Mouse (Mus musculus): ENCODE results near the gene Olfr56. TPM values are rescaled to one million over a fixed set of nuclear protein-coding genes. Genes with fewer than 3 reads are reported as not detected.

Gene Olfr56
- polyA plus RNA-seq, 1 experiment from 2014 or later: not detected

DNA sequence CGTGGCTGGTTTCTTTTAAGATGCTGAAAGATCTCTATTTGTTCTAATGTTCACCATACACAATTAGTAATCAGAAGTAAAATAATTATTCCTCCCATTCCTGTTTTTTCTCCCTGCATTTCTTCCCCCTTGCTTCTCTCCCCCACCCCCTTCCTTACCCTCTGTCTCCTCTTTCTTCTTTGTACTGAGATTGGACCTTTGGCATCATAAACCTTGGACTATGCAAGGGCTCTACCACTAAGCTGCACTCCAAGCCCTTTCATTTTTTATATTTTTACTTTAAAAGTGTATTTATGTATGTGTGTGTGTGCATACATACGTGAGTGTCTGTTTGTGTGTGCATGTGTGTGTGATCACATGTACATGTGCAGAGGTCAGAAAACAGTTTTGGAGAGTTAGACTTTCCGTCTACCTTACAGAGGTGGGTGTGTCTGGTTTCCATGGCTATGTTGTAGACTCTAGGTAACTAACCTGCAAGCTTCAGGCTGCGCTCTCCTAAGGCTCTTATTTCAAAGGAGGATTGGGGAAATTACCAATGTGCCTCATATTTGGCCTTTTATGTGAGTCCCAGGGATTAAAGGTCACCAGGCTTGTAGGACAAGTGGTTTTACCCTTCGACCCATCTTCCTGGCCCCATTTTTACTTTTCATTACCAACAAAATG lies 110.4 kb downstream of the Olfr56 start:
- 90% methylated on average over 5 of the region's 5 CpGs for WGBS
- no peaks in the 10 kb centered on the region for H3K36me3 ChIP-seq (ENCODE audit: insufficient read depth, low read length)
- H3K9ac ChIP-seq (replicated peaks; ENCODE audit: low read length): no peak overlapping the region
- no peaks in the 10 kb centered on the region for H3K27me3 ChIP-seq (ENCODE audit: insufficient read depth, low read length)
- no peaks in the 10 kb centered on the region for H3K9me3 ChIP-seq (ENCODE audit: low read length)
- H3K4me3 ChIP-seq (ENCODE audit: low read length): no peak overlapping the region
- H3K4me2 ChIP-seq (replicated peaks; ENCODE audit: low read depth, low read length): no peak overlapping the region
- ATAC-seq (ENCODE audit: low FRiP score, low TSS enrichment): no peak
- H3K4me1 ChIP-seq (ENCODE audit: insufficient read depth, low read length): peaks cover 10% of the 10 kb centered on the region; the same call in 1 of the 2 replicates
- H3K27ac ChIP-seq (ENCODE audit: low read length): no peak overlapping the region

DNA sequence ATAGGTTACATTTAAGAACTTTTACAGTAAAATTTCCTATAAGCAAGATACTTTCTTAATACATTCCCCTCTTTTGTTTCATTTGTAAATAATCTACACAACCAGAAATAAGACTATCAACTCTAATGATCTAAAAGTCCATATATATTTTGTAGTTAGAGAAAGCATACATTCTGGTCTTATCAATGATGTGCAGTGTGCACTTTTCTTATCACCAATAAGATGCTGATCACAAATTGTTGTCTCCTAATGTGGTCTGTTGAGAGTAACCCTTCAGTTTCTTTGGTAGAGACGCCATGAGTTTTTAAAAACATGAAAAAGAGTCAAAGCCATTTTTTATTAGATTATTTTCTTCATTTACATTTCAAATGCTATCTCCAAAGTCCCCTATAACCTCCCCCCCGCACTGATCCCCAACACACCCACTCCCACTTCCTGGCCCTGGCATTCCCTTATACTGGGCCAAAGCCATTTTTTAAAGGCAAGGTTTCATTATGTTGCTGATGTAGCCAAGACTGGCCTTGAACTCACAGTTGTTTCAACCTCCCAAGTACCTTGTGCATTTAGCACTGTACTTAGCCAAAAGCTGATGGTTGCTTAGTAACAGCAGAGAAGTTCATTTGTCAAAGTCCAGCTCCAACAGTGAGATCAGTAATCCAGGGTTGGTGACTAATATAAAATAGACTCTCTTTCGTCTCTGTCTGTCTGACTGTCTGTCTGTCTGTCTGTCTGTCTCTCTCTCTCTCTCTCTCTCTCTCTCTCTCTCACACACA lies 111.2 kb downstream of the Olfr56 start:
- no peaks in the 10 kb centered on the region for H3K9me3 ChIP-seq (ENCODE audit: low read length)
- H3K36me3 ChIP-seq (ENCODE audit: insufficient read depth, low read length): no peaks in the 10 kb centered on the region
- WGBS: 82% methylated on average over 3 of the region's 3 CpGs
- no peak for ATAC-seq (ENCODE audit: low FRiP score, low TSS enrichment)
- H3K4me1 ChIP-seq (ENCODE audit: insufficient read depth, low read length): peaks cover 8% of the 10 kb centered on the region; the same call in 1 of the 2 replicates
- H3K27ac ChIP-seq (ENCODE audit: low read length): no peak overlapping the region
- no peak overlapping the region for H3K4me2 ChIP-seq (replicated peaks; ENCODE audit: low read depth, low read length)
- no peak overlapping the region for H3K4me3 ChIP-seq (ENCODE audit: low read length)
- no peak overlapping the region for H3K9ac ChIP-seq (replicated peaks; ENCODE audit: low read length)
- H3K27me3 ChIP-seq (ENCODE audit: insufficient read depth, low read length): no peaks in the 10 kb centered on the region

DNA sequence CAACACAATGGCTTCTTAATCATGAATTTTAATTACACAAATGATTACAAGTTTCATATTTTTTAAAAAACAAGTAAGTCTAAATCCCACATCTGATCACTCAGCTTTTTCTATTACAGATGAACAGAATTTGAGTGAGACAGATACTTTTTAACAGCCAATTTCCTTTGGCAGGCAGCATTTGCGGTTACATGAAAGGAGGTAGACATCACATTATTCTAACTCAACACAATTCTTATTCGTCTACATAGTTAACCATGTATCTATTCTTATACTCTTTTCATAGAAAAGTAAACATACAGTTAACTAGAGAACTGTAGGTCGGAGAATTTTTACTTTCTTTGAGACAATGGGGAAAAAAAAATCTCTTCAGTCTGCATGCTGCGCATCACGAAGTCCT lies 111.9 kb downstream of the Olfr56 start:
- 91% methylated on average over 5 of the region's 5 CpGs for WGBS
- Histone ChIP-seq H3K9me3 (ENCODE audit: low read length) (no peaks in the 10 kb centered on the region), H3K9ac (replicated peaks; ENCODE audit: low read length) (no peak overlapping the region), H3K4me3 (ENCODE audit: low read length) (no peak overlapping the region), H3K27ac (ENCODE audit: low read length) (no peak overlapping the region), H3K4me1 (ENCODE audit: insufficient read depth, low read length) (0 out of 2 replicates have a peak, but pooled peaks cover 4% of the 10 kb centered on the region), H3K27me3 (ENCODE audit: insufficient read depth, low read length) (no peaks in the 10 kb centered on the region), H3K4me2 (replicated peaks; ENCODE audit: low read depth, low read length) (no peak overlapping the region), H3K36me3 (ENCODE audit: insufficient read depth, low read length) (no peaks in the 10 kb centered on the region)
- no peak for ATAC-seq (ENCODE audit: low FRiP score, low TSS enrichment)

DNA sequence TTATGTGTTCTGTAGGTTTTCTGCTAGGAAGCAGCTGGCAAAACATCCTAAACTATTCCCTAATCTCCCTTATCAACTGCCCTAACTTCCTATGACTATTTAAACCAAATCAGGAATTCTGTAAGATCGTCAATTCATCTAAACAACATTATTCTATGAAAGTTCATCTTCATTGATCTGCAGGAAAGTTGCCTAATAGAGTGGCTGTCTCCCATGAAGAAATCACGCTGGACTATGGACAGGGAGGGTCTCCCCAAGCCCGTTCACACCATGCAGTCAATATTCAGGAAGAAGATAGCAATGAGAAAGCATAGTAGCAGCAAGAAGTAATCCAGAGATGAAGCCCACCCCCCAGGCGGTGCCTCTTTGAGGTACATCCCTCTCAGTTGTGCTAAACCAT lies 112.5 kb downstream of the Olfr56 start:
- H3K9me3 ChIP-seq (ENCODE audit: low read length): no peaks in the 10 kb centered on the region
- H3K27ac ChIP-seq (ENCODE audit: low read length): no peak overlapping the region
- ATAC-seq (ENCODE audit: low FRiP score, low TSS enrichment): no peak
- no peak overlapping the region for H3K9ac ChIP-seq (replicated peaks; ENCODE audit: low read length)
- no peaks in the 10 kb centered on the region for H3K36me3 ChIP-seq (ENCODE audit: insufficient read depth, low read length)
- 0 out of 2 replicates have a peak, but pooled peaks cover 4% of the 10 kb centered on the region for H3K4me1 ChIP-seq (ENCODE audit: insufficient read depth, low read length)
- no peak overlapping the region for H3K4me3 ChIP-seq (ENCODE audit: low read length)
- 78% methylated on average over 4 of the region's 4 CpGs for WGBS
- no peak overlapping the region for H3K4me2 ChIP-seq (replicated peaks; ENCODE audit: low read depth, low read length)
- H3K27me3 ChIP-seq (ENCODE audit: insufficient read depth, low read length): no peaks in the 10 kb centered on the region

DNA sequence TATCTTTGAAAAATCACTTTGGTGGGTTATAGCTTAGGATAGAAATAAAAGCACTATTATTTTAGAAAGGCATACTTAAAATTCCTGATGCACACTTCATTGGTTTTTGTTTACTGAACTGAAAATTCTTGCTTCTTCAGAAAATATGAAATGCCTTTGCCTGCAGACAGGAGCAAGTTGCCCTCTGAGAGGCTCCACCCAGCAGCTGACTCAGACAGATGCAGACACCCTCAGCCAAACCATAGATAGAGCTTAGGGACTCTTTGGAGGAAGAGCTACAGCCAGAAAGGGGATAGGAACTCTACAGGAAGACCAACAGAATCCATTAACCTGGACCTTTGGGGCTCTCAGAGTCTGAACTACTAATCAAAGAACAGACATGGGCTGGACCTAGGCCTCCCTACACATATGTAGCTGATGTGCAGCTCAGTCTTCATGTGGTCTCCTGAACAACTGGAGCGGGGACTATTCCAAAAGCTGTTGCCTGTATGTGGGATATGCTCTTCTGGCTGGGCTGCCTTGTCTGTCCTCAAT lies 113.4 kb downstream of the Olfr56 start:
- Histone ChIP-seq H3K4me2 (replicated peaks; ENCODE audit: low read depth, low read length) (no peak overlapping the region), H3K4me1 (ENCODE audit: insufficient read depth, low read length) (0 out of 2 replicates have a peak, but pooled peaks cover 4% of the 10 kb centered on the region), H3K9ac (replicated peaks; ENCODE audit: low read length) (no peak overlapping the region), H3K9me3 (ENCODE audit: low read length) (no peaks in the 10 kb centered on the region), H3K27me3 (ENCODE audit: insufficient read depth, low read length) (no peaks in the 10 kb centered on the region), H3K36me3 (ENCODE audit: insufficient read depth, low read length) (no peaks in the 10 kb centered on the region), H3K4me3 (ENCODE audit: low read length) (no peak overlapping the region), H3K27ac (ENCODE audit: low read length) (no peak overlapping the region)
- WGBS: 91% methylated on average over 1 of the region's 1 CpGs
- no peak for ATAC-seq (ENCODE audit: low FRiP score, low TSS enrichment)

DNA sequence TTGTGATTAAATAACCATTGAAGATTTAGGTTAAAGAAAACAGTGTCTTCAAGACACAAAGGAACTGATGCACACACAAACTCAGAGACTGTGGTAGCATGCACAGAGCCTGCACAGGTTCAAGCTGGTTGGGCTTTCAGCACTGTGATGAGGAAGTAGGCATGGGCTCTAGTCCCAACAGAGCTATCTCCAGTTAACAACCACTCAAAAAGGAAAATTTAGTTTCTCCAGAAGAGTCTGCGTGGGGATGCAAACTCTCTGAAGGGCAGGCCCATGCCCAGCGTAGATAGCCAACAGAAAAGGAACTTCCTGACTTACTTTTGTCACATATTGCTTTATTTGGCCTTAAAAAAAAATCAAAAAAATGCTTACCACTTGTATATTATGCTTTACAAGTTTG lies 114.1 kb downstream of the Olfr56 start:
- WGBS: 83% methylated on average over 2 of the region's 2 CpGs
- ATAC-seq (ENCODE audit: low FRiP score, low TSS enrichment): no peak
- no peak overlapping the region for H3K27ac ChIP-seq (ENCODE audit: low read length)
- no peak overlapping the region for H3K4me2 ChIP-seq (replicated peaks; ENCODE audit: low read depth, low read length)
- H3K9ac ChIP-seq (replicated peaks; ENCODE audit: low read length): no peak overlapping the region
- no peak overlapping the region for H3K4me3 ChIP-seq (ENCODE audit: low read length)
- no peaks in the 10 kb centered on the region for H3K27me3 ChIP-seq (ENCODE audit: insufficient read depth, low read length)
- H3K36me3 ChIP-seq (ENCODE audit: insufficient read depth, low read length): no peaks in the 10 kb centered on the region
- H3K9me3 ChIP-seq (ENCODE audit: low read length): no peaks in the 10 kb centered on the region
- 0 out of 2 replicates have a peak, but pooled peaks cover 4% of the 10 kb centered on the region for H3K4me1 ChIP-seq (ENCODE audit: insufficient read depth, low read length)

DNA sequence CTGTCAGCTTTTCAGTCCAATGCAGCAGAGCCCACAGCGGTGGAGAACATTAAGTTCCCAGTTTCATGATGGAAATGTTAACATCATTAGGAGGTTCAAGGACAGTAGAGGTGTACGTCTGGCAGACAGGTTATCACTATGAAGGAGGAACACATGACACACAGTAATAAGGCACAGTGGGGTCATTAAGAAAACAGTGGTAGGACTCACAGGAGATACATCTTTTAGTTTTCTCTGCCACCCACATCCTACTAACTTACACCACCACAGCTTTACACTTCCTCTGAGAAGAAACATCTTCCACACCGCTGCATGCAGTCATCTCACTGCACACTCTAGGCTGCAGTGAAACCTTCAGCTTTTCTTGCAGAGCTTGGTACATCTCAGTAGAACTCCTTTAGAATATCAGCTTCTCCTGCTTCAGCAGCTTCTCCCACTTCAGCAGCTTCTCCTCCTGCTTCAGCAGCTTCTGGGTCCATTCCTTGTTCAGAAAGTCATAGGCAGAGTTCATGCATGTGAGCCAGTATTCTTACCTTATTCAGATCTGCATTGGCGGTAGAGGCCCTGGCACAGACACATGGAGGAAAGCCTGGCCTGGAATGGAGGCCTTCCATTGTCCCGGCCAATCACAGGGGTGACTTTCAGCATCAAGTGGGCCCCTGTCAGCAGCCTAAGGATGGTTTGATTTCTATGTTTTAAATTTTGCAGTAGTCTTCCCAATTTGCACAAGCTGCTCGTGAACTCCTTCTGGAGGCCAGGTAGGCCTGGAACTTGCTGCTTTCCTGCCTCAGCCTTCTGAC lies 115.4 kb downstream of the Olfr56 start:
- H3K4me3 ChIP-seq (ENCODE audit: low read length): no peak overlapping the region
- no peak overlapping the region for H3K4me2 ChIP-seq (replicated peaks; ENCODE audit: low read depth, low read length)
- no peak for ATAC-seq (ENCODE audit: low FRiP score, low TSS enrichment)
- H3K9me3 ChIP-seq (ENCODE audit: low read length): no peaks in the 10 kb centered on the region
- 88% methylated on average over 6 of the region's 6 CpGs for WGBS
- no peaks in the 10 kb centered on the region for H3K27me3 ChIP-seq (ENCODE audit: insufficient read depth, low read length)
- H3K36me3 ChIP-seq (ENCODE audit: insufficient read depth, low read length): no peaks in the 10 kb centered on the region
- H3K9ac ChIP-seq (replicated peaks; ENCODE audit: low read length): no peak overlapping the region
- no peaks in the 10 kb centered on the region for H3K4me1 ChIP-seq (ENCODE audit: insufficient read depth, low read length)
- H3K27ac ChIP-seq (ENCODE audit: low read length): no peak overlapping the region

DNA sequence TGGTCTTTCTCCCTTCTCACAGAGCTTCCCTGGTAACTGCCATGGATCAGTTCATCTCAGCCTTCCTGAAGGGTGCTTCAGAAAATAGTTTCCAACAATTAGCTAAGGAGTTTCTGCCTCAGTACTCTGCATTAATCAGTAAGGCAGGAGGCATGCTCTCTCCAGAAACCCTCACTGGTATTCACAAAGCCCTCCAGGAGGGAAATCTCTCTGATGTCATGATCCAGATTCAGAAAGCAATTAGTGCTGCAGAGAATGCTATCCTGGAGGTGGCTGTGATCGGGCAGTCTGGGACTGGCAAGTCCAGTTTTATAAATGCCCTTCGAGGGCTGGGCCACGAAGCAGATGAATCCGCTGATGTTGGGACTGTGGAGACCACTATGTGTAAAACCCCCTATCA lies 116.7 kb downstream of the Olfr56 start:
- Histone ChIP-seq H3K27ac (ENCODE audit: low read length) (no peak overlapping the region), H3K9me3 (ENCODE audit: low read length) (no peaks in the 10 kb centered on the region), H3K36me3 (ENCODE audit: insufficient read depth, low read length) (no peaks in the 10 kb centered on the region), H3K4me2 (replicated peaks; ENCODE audit: low read depth, low read length) (no peak overlapping the region), H3K4me1 (ENCODE audit: insufficient read depth, low read length) (no peaks in the 10 kb centered on the region), H3K4me3 (ENCODE audit: low read length) (no peak overlapping the region), H3K27me3 (ENCODE audit: insufficient read depth, low read length) (no peaks in the 10 kb centered on the region), H3K9ac (replicated peaks; ENCODE audit: low read length) (no peak overlapping the region)
- no peak for ATAC-seq (ENCODE audit: low FRiP score, low TSS enrichment)
- 83% methylated on average over 4 of the region's 4 CpGs for WGBS

DNA sequence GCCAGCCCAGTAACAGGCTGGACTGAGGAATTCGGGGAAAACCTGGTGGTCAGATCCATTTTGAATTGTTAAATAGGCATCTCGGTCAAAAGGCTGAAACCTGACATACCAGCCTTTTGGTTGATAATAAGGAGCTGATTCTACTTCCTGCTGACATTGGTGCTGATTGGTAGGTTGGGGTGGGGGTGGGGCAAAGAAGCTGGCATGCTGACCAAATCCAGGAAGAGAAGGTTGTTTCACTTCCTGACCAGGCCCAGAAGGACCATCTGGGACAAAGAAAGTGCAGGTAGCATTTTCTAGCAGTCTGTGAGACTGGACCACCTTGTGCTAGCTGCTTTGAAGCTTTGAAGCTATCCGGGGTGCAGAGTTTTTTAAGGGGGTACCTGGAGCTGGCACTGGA lies 121.7 kb downstream of the Olfr56 start:
- WGBS: 92% methylated on average over 3 of the region's 3 CpGs
- H3K4me3 ChIP-seq (ENCODE audit: low read length): no peak overlapping the region
- H3K27me3 ChIP-seq (ENCODE audit: insufficient read depth, low read length): no peaks in the 10 kb centered on the region
- H3K4me1 ChIP-seq (ENCODE audit: insufficient read depth, low read length): no peaks in the 10 kb centered on the region
- H3K9ac ChIP-seq (replicated peaks; ENCODE audit: low read length): no peak overlapping the region
- no peaks in the 10 kb centered on the region for H3K9me3 ChIP-seq (ENCODE audit: low read length)
- no peak overlapping the region for H3K27ac ChIP-seq (ENCODE audit: low read length)
- no peaks in the 10 kb centered on the region for H3K36me3 ChIP-seq (ENCODE audit: insufficient read depth, low read length)
- no peak overlapping the region for H3K4me2 ChIP-seq (replicated peaks; ENCODE audit: low read depth, low read length)
- no peak for ATAC-seq (ENCODE audit: low FRiP score, low TSS enrichment)

All from kidney, embryonic 16.5 days (tissue).